Mouse (Mus musculus) heart, adult 18-20 months (tissue): ENCODE results near the gene Gstk1. TPM values are rescaled to one million over a fixed set of nuclear protein-coding genes. Genes with fewer than 3 reads are reported as not detected.

ENCODE experiments used
- DNase-seq, 2 experiments: peaks; one replicate each; pipeline ENCODE4 v3.0.0; 2021 to 2022; ENCODE audit warnings: mixed read lengths in 1 of 2
- total RNA-seq, 2 experiments: library from RNA; stranded (reverse); gene quantifications; 2 replicates each; pipeline ENCODE4 v1.2.3; 2021

Gene Gstk1
- total RNA-seq, 2 experiments from 2014 or later, result 151 to 158 TPM

DNA sequence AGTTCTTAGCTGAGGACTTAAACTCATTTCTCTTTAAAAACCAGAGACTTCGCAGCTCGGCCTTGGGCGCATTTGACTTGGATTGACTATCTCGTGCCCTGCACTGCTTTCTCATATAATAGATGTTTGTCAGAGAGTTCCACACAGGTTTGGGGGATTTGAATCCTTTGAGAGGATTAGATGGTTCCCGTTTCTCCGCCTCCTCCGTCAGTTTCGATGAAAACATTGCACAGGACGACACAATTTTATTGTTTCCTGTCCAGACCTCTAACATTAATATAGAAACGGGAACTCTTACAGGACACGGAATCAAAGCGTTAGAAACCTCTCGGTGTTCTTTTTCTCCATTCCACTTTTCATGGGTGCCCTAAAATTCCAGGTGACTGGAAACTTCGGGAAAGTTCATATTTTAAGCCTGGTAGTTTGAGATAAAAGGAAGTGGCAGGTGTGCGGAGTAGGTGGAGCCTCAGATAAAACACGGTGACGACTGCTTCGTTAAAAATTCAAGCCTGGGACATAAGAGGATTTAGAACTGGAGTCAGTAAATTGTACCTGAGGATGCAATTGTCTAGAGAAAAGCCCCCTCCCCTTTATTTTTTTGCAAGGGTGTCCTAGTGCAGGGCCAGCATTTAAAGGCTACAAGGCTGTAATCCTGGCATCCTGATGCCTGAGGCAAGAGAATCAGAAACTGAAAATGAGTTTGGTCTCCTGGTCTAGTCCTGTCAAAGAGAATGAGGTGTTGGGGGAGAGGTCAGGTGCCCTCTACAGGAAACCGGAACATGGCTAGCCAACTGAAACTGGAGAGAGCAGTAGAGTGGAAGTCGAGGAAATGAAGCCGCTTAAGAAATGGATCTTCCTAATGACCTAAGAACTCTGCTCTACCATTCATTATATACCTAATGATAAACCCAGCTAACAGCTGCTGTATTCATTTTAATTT is 19.9 kb downstream of the Gstk1 start:
- peak; percentile 21 to 41 for DNase-seq

DNA sequence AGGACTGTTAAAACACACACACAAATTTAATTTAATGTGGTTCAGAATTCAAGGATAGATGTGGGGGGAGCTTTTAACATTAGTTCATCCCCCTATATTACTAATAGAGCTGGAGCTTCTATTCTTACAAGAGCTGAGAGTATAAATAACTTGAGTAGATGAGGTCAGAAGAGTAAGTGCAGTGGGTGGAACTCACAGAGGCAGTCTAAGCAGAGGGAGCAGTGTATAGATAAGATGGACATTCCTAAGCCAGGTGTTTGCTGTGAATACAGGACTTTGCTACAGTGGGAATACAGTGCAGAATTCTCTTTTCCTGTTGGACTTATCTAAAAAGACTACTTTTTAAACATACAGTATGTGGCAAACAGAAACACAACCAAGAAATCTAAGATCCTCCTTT is 25.1 kb downstream of the Gstk1 start:
- DNase-seq, result no peak

- DNase-seq, result no peak
Measured at GRCm38 (mm10) chr6:42276151-42276550, 30.4 kb downstream of the Gstk1 start.

GRCm38 (mm10) chr6:42282865-42283528 is 37.3 kb downstream of the Gstk1 start:
- DNase-seq, result peak in 1 of 2 experiments; percentile 36

DNA sequence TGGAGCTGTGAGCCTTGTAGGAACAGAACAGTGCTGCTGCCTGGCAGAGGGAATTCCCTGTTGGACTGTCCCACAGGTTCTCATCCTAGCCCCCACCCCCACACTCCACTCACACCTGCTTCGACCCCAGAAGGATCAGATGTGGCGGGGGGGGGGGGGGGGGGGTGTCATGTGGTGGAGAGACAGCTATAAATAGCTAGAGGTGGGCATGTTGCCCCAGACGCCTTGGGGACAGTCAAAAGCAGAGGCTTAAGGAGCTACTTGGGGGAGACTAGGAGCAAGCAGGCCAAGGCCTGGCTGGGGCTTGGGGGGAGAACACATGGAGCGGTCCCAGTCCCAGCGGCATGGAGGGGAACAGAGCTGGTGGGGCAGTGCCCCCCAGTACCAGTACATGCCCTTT is 40.7 kb downstream of the Gstk1 start, which contains the start of gene Clcn1:
Gene Clcn1 (plus strand): TSS at position 238 of the 400 bp plus-strand sequence.
- no peak for DNase-seq

- DNase-seq, result no peak
Measured at GRCm38 (mm10) chr6:42287562-42287961, 41.8 kb downstream of the Gstk1 start.

DNA sequence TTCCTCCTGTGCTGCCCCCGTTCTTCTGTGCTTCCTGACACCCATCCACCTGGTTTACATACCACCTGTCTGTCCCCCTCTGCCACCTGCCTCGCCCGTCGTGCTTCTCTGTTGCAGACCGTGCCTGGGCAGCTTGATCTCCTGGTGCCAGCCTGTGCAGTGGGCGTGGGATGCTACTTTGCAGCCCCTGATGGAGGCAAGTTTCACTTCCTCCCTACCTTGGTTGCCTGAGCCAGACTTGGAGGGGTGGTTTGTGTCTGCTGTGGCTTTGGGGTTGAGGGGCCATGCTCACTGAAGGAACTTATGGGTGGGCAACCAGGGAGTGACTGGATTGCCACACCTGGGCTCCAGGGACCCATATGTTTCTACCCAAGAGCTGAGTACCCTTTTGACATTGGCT is 47.6 kb downstream of the Gstk1 start:
- no peak for DNase-seq

DNA sequence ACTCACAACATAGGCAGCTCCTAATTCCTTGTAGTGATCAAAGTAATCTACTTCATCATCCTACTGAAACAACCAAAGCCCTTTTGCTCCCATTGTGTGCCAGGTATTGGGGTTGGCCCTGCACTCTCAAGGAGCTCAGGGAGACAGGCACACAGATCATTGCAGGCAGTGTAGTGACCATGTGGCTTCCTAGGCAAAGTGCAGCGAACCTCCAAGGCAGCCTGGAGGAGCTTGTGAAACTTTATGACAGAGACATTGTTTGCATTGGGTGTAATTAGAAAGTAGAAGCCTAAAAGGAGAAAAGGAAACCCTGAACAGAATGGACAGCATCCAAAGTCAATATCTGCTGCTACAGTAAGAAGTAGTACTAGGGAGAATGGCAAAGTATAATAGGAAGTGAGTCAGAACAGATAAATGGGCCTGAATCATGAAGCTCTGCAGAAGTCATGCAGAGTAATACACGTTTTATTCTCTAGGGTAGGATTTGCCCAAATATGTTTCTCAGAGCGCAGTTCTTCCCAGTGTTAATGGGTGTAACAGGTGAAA is 49.9 kb downstream of the Gstk1 start:
- DNase-seq, result no peak

DNA sequence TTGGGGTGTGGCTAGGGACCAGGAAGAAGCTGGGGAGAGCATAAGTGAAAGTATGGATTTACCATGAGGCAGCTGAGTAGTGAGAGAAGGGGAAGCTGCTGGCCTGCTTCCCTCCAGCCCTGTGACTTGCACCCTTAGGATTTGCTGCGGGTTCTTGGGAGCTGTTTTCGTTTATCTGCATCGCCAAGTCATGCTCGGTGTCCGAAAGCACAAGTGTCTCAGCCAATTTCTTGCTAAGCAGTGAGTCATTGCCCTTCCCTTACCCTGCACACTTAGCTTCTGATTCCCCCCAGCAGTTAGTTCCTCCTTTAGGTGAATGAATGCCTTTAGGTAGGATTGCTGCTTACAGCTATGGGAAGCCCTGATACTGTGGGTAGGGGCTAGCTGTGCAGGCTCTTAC is 53.6 kb downstream of the Gstk1 start:
- DNase-seq, result no peak

Other genes starting within 250 kb of the Gstk1 start
- gene Sva, start 207.5 kb upstream of the Gstk1 start, total RNA-seq, result not detected
- gene Tas2r139, start 105.0 kb upstream of the Gstk1 start, total RNA-seq, result not detected
- not detected for gene Tas2r144, start 30.6 kb upstream of the Gstk1 start, total RNA-seq
- under 1 TPM in 1 of 2 experiments, not detected in 1; 0.33 TPM for gene Tmem139, start 16.0 kb downstream of the Gstk1 start, total RNA-seq
- gene Casp2, start 19.1 kb downstream of the Gstk1 start, total RNA-seq, result 10 to 100 TPM; 11.0 to 13.7 TPM
- gene Clcn1, start 40.8 kb downstream of the Gstk1 start, total RNA-seq, result 1 to 10 TPM; 3.7 to 4.7 TPM
- under 1 TPM; 0.35 to 0.44 TPM for gene Fam131b, start 78.7 kb downstream of the Gstk1 start, total RNA-seq
- 10 to 100 TPM; 50.2 to 51.8 TPM for gene Zyx, start 103.7 kb downstream of the Gstk1 start, total RNA-seq
- gene Epha1, start 127.3 kb downstream of the Gstk1 start, total RNA-seq, result under 1 TPM; 0.20 to 0.26 TPM
- gene Tas2r143, start 154.3 kb downstream of the Gstk1 start, total RNA-seq, result not detected
- gene Tas2r135, start 159.5 kb downstream of the Gstk1 start, total RNA-seq, result not detected
- gene Tas2r126, start 188.6 kb downstream of the Gstk1 start, total RNA-seq, result not detected
- gene Olfr458, start 219.3 kb downstream of the Gstk1 start, total RNA-seq, result not detected
- gene Olfr457, start 230.4 kb downstream of the Gstk1 start, total RNA-seq, result not detected
- gene Olfr456, start 241.3 kb downstream of the Gstk1 start, total RNA-seq, result not detected